Mouse (Mus musculus) olfactory bulb, adult 2 months (tissue): ENCODE data around the gene Slc25a18.

Experiments used
- CTCF ChIP-seq: fragments of 200-500 bp; IDR thresholded peaks from 2 replicates; pipeline ENCODE4 v1.5.1; 2012; ENCODE audit warnings: low read depth, mild to moderate bottlenecking, low read length, moderate library complexity; ENCODE audit not compliant: insufficient read depth
- POLR2A ChIP-seq: fragments of 200-500 bp; IDR thresholded peaks from 2 replicates; pipeline ENCODE4 v1.6.1; 2012; ENCODE audit warnings: mild to moderate bottlenecking, low read depth, low read length, moderate library complexity; ENCODE audit not compliant: insufficient read depth

GRCm38 (mm10) chr6:120772025-120772424, 1.4 kb upstream of the Slc25a18 start:
- TF ChIP-seq CTCF (no peak), POLR2A (no peak)
